8 mouse cellular contexts compared by ENCODE assay signal in the genomic region with DNA sequence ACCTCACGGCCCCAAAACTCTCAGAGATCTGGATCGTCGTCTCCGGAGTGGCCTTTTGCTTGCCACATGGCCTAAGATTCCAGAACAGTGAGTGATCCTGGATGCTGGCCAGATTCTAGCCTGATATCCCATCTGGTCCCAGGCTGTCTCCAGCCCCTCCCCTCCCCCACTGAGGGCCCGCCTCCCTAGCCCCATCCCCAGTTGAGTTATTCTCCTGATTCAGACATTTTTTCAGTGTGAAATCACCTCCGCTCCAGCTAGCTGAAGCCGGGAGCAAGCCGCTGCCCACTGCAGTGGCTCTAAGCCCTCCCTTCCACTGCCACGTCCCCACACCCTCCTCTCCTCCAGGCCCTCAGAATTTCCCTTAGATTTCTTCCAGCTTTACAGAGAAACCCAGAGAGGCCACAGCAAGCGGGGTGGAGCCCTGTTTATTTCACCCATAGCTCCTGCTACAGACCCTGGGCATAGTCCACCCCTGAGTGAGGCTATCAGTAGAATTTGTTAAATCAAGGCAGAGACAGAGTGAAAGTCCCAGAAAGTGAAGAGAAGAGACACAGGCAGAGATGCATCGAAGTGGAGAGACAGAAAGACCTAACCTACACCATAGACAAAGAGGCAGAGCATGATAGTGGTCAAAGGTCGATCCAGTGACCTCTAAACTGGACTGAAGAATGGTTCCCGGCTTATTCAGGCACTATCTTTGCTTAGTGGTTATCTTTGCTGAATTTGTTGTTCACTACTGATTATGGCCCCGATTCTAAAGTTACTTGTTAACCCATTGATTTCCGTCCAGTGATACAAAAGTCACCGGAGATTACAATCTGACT. TPM values are rescaled to one million over a fixed set of nuclear protein-coding genes. Genes with fewer than 3 reads are reported as not detected.
DNase-seq lines count a peak whose midpoint lies in the region; ATAC-seq and TF ChIP-seq lines count a peak whose summit lies in the region.

No protein-coding gene starts in this region.

- H3K4me1 ChIP-seq in intestine, embryonic 16.5 days (ENCODE audit: control insufficient read depth, insufficient read depth, low read length): peaks cover 32% of the 10 kb centered on the region
- H3K4me1 ChIP-seq in liver, postnatal 0 days (ENCODE audit: insufficient read depth): peaks cover 4% of the 10 kb centered on the region

- ATAC-seq in intestine, embryonic 16.5 days: peak; percentile 89
- ATAC-seq in liver, postnatal 0 days: peak; percentile 76

- TF ChIP-seq EP300 in liver, postnatal 0 days (IDR thresholded peaks at IDR 0.05; ENCODE audit: low read depth): no peak

- no peaks in the 10 kb centered on the region for H3K36me3 ChIP-seq in intestine, embryonic 16.5 days (ENCODE audit: control insufficient read depth, insufficient read depth, low read length)
- no peaks in the 10 kb centered on the region for H3K36me3 ChIP-seq in liver, postnatal 0 days (replicated peaks; ENCODE audit: insufficient read depth, low read length)

- no peaks in the 10 kb centered on the region for H3K9me3 ChIP-seq in intestine, embryonic 16.5 days (ENCODE audit: control insufficient read depth, low read length)
- H3K9me3 ChIP-seq in liver, postnatal 0 days (ENCODE audit: low read length): no peaks in the 10 kb centered on the region

- H3K9ac ChIP-seq in intestine, embryonic 16.5 days (ENCODE audit: low read depth, low read length): peak overlapping the region; percentile 53
- H3K9ac ChIP-seq in liver, postnatal 0 days (replicated peaks): no peak overlapping the region

- intact Hi-C loops in gastrocnemius, postnatal 36 days (cut with DNase I): no loop called here

- 15% methylated on average over 16 of the region's 16 CpGs for WGBS in intestine, embryonic 16.5 days
- WGBS in liver, postnatal 0 days (ENCODE audit: insufficient replicate concordance): 35% methylated on average over 16 of the region's 16 CpGs

- H3K4me3 ChIP-seq in intestine, embryonic 16.5 days (ENCODE audit: low read length): no peak overlapping the region
- no peak overlapping the region for H3K4me3 ChIP-seq in liver, postnatal 0 days (ENCODE audit: low read depth, low read length)
- no peak overlapping the region for H3K4me3 ChIP-seq in layer of hippocampus, adult 2 months

- H3K4me2 ChIP-seq in intestine, embryonic 16.5 days (ENCODE audit: low read depth, low read length): peak overlapping the region; percentile 40
- H3K4me2 ChIP-seq in liver, postnatal 0 days (ENCODE audit: low read depth, low read length): no peak overlapping the region

- no peaks in the 10 kb centered on the region for H3K27me3 ChIP-seq in intestine, embryonic 16.5 days (replicated peaks; ENCODE audit: control insufficient read depth, insufficient read depth, low read length)
- H3K27me3 ChIP-seq in liver, postnatal 0 days (ENCODE audit: insufficient read depth, low read length): no peaks in the 10 kb centered on the region

- DNase-seq in adrenal gland, adult (ENCODE audit: inconsistent age in 2 of 2, low spot score in 1 of 2): peak; percentile 97 to 98
- DNase-seq in cerebellum, postnatal 4 days (ENCODE audit: low spot score in 2 of 2): peak; percentile 43 to 88
- DNase-seq in gastrocnemius, postnatal 36 days: peak; percentile 68 to 92
- peak; percentile 70 for DNase-seq in liver, postnatal 0 days
- peak; percentile 75 for DNase-seq in ovary, postnatal 14 days (ENCODE audit: low spot score)
- no peak for DNase-seq in spleen, adult 18-20 months
- no peak for DNase-seq in layer of hippocampus, adult 2 months (ENCODE audit: low spot score in 2 of 2)

- peak overlapping the region; percentile 96 for H3K27ac ChIP-seq in intestine, embryonic 16.5 days (ENCODE audit: low read length)
- H3K27ac ChIP-seq in liver, postnatal 0 days (ENCODE audit: low read depth): peak overlapping the region; percentile 91
- H3K27ac ChIP-seq in layer of hippocampus, adult 2 months: no peak overlapping the region

- TF ChIP-seq CTCF in liver, postnatal 0 days (IDR thresholded peaks at IDR 0.05; ENCODE audit: low read depth): no peak
- no peak for TF ChIP-seq CTCF in layer of hippocampus, adult 2 months (conservative IDR thresholded peaks at IDR 0.05)

RNA-seq across cellular contexts. Expression of a gene that starts 5.4 kb away (rescaled TPM):
- total RNA-seq in gastrocnemius, postnatal 36 days (2021): 100 to 1,000 TPM; 572 to 675 TPM
- polyA plus RNA-seq in intestine, embryonic 16.5 days (2015; fragmentation: Nextera tagmentation; extraction: Ambion mirVana): 1,500 and 1,563 TPM in 2 replicates
- polyA plus RNA-seq in liver, postnatal 0 days (2015; fragmentation: Nextera tagmentation; extraction: Ambion mirVana): 258 and 272 TPM in 2 replicates
- total RNA-seq in layer of hippocampus, adult 2 months (2021): 100 to 1,000 TPM; 274 to 288 TPM

RNA-seq across cellular contexts. Expression of a gene that starts 32.6 kb away (rescaled TPM):
- total RNA-seq in gastrocnemius, postnatal 36 days (2021): 10 to 100 TPM; 50.4 to 56.4 TPM
- polyA plus RNA-seq in intestine, embryonic 16.5 days (2015; fragmentation: Nextera tagmentation; extraction: Ambion mirVana): 408 and 413 TPM in 2 replicates
- polyA plus RNA-seq in liver, postnatal 0 days (2015; fragmentation: Nextera tagmentation; extraction: Ambion mirVana): 261 and 271 TPM in 2 replicates
- 10 to 100 TPM; 88.4 to 92.4 TPM for total RNA-seq in layer of hippocampus, adult 2 months (2021)

RNA-seq across cellular contexts. Expression of a gene that starts 41.1 kb away (rescaled TPM):
- 10 to 100 TPM; 46.1 to 48.5 TPM for total RNA-seq in gastrocnemius, postnatal 36 days (2021)
- polyA plus RNA-seq in intestine, embryonic 16.5 days (2015; fragmentation: Nextera tagmentation; extraction: Ambion mirVana): 137 and 153 TPM in 2 replicates
- 34.2 and 36.8 TPM in 2 replicates for polyA plus RNA-seq in liver, postnatal 0 days (2015; fragmentation: Nextera tagmentation; extraction: Ambion mirVana)
- total RNA-seq in layer of hippocampus, adult 2 months (2021): 10 to 100 TPM; 36.4 TPM

Comparison
In these comparisons a context has a peak if more than half of its experiments do, and no peak if none do; other contexts are left out.
1. DNase-seq: peak in adrenal gland, adult (2 of 2), cerebellum, postnatal 4 days (2 of 2), gastrocnemius, postnatal 36 days (2 of 2), liver, postnatal 0 days (single experiment) and ovary, postnatal 14 days (single experiment); none in spleen, adult 18-20 months (0 of 2) and layer of hippocampus, adult 2 months (0 of 2).